In genomic region chr17:74810892-74811625, GRCm38 (mm10) we compare ENCODE assay signal across 8 mouse cellular contexts.
DNase-seq lines count a peak whose midpoint lies in the region; ATAC-seq and TF ChIP-seq lines count a peak whose summit lies in the region.

No protein-coding gene starts in this region.

- TF ChIP-seq POLR2A in thymus, adult 2 months (IDR thresholded peaks at IDR 0.05; ENCODE audit: control insufficient read depth, extremely low read depth, insufficient read depth, low read length, poor library complexity): no peak
- no peak for TF ChIP-seq POLR2A in small intestine, adult 2 months (IDR thresholded peaks at IDR 0.05; ENCODE audit: low read depth, low read length)

- H3K36me3 ChIP-seq in thymus, adult 2 months (ENCODE audit: control insufficient read depth, insufficient read depth, low read length): no peaks in the 10 kb centered on the region
- H3K36me3 ChIP-seq in forebrain, embryonic 12.5 days (replicated peaks): no peaks in the 10 kb centered on the region
- H3K36me3 ChIP-seq in small intestine, adult 2 months (ENCODE audit: control insufficient read depth, insufficient read depth, low read length): no peaks in the 10 kb centered on the region

- H3K4me2 ChIP-seq in forebrain, embryonic 12.5 days: no peak overlapping the region

- H3K9me3 ChIP-seq in forebrain, embryonic 12.5 days: no peaks in the 10 kb centered on the region

- H3K4me3 ChIP-seq in thymus, adult 2 months (ENCODE audit: control insufficient read depth, insufficient read depth, low read length): no peak overlapping the region
- no peak overlapping the region for H3K4me3 ChIP-seq in forebrain, embryonic 12.5 days (replicated peaks)
- no peak overlapping the region for H3K4me3 ChIP-seq in small intestine, adult 2 months (ENCODE audit: low read depth, low read length)

- WGBS in thymus, adult 2 months: 84% methylated on average over 3 of the region's 3 CpGs
- WGBS in forebrain, embryonic 12.5 days: 58% methylated on average over 3 of the region's 3 CpGs
- 59% methylated on average over 3 of the region's 3 CpGs for WGBS in small intestine, adult 2 months

- TF ChIP-seq CTCF in thymus, adult 2 months (IDR thresholded peaks at IDR 0.05; ENCODE audit: borderline replicate concordance, control insufficient read depth, extremely low read depth, insufficient read depth, low read length, poor library complexity): no peak
- TF ChIP-seq CTCF in small intestine, adult 2 months (IDR thresholded peaks at IDR 0.05; ENCODE audit: extremely low read depth, insufficient read length, insufficient replicate concordance, low read depth, low read length): peak; percentile 61; the same call in 1 of the 2 replicates

- peak; percentile 69; the same call in 1 of the 2 replicates for ATAC-seq in forebrain, embryonic 12.5 days (ENCODE audit: low FRiP score)

- no peaks in the 10 kb centered on the region for H3K27me3 ChIP-seq in thymus, adult 2 months (ENCODE audit: control insufficient read depth, insufficient read depth, low read length)
- H3K27me3 ChIP-seq in forebrain, embryonic 12.5 days: no peaks in the 10 kb centered on the region
- no peaks in the 10 kb centered on the region for H3K27me3 ChIP-seq in small intestine, adult 2 months (ENCODE audit: control insufficient read depth, insufficient read depth, low read length)

- peak; percentile 24 to 82 for DNase-seq in adrenal gland, adult (ENCODE audit: inconsistent age in 2 of 2, low spot score in 1 of 2)
- no peak for DNase-seq in adrenal gland, postnatal 25 days
- DNase-seq in thymus, adult 2 months: peak; percentile 9
- no peak for DNase-seq in thymus, adult 18-20 months
- DNase-seq in induced T-regulatory cell, adult 2 months (ENCODE audit: low read depth): peak; percentile 77
- DNase-seq in lung, postnatal 10 days: peak; percentile 65

- no peak overlapping the region for H3K9ac ChIP-seq in forebrain, embryonic 12.5 days

- no peak overlapping the region for H3K27ac ChIP-seq in thymus, adult 2 months (ENCODE audit: control insufficient read depth, insufficient read depth, low read length)
- no peak overlapping the region for H3K27ac ChIP-seq in forebrain, embryonic 12.5 days
- H3K27ac ChIP-seq in small intestine, adult 2 months (ENCODE audit: insufficient read depth, low read depth, low read length): no peak overlapping the region

- H3K4me1 ChIP-seq in thymus, adult 2 months (replicated peaks; ENCODE audit: control insufficient read depth, insufficient read depth, low read length): no peaks in the 10 kb centered on the region
- H3K4me1 ChIP-seq in forebrain, embryonic 12.5 days: no peaks in the 10 kb centered on the region
- no peaks in the 10 kb centered on the region for H3K4me1 ChIP-seq in small intestine, adult 2 months (ENCODE audit: control insufficient read depth, insufficient read depth, insufficient read length, low read length)

Comparison
In these comparisons a context has a peak if more than half of its experiments do, and no peak if none do; other contexts are left out.
1. DNase-seq: peak in adrenal gland, adult (2 of 2), thymus, adult 2 months (single experiment), induced T-regulatory cell, adult 2 months (single experiment) and lung, postnatal 10 days (single experiment); none in adrenal gland, postnatal 25 days (single experiment) and thymus, adult 18-20 months (0 of 2).